Mouse (Mus musculus): ENCODE results near the gene Taar4.

The Taar4 gene

GRCm38 (mm10) chr10:24007034-24007433, 46.7 kb downstream of the Taar4 start:
- DNase-seq (ENCODE audit: low read depth, low spot score): no peak

GRCm38 (mm10) chr10:24008143-24008542, 47.8 kb downstream of the Taar4 start:
- DNase-seq (ENCODE audit: low read depth, low spot score): no peak
